Mouse (Mus musculus) B cell, adult 2 months (primary cell): ENCODE measurements around the gene Slitrk2.

Source experiments
- DNase-seq, 2 experiments: peaks; one replicate each; pipeline ENCODE4 v3.0.0; 2022

The Slitrk2 gene

GRCm38 (mm10) chrX:66648911-66649620, at the start of gene Slitrk2:
Gene Slitrk2 (plus strand): TSS chrX:66649318.
- no peak for DNase-seq

- no peak for DNase-seq
These were observed 43.6 kb upstream of the Slitrk2 start for GRCm38 (mm10) chrX:66605490-66605889.

GRCm38 (mm10) chrX:66652455-66653144, 3.5 kb downstream of the Slitrk2 start:
- DNase-seq, result no peak

GRCm38 (mm10) chrX:66657365-66657764, 8.2 kb downstream of the Slitrk2 start:
- DNase-seq, result no peak

GRCm38 (mm10) chrX:66676959-66677358, 27.8 kb downstream of the Slitrk2 start:
- no peak for DNase-seq

- DNase-seq, result no peak
These were observed 29.5 kb downstream of the Slitrk2 start for GRCm38 (mm10) chrX:66678646-66679045.
